In the genomic region with DNA sequence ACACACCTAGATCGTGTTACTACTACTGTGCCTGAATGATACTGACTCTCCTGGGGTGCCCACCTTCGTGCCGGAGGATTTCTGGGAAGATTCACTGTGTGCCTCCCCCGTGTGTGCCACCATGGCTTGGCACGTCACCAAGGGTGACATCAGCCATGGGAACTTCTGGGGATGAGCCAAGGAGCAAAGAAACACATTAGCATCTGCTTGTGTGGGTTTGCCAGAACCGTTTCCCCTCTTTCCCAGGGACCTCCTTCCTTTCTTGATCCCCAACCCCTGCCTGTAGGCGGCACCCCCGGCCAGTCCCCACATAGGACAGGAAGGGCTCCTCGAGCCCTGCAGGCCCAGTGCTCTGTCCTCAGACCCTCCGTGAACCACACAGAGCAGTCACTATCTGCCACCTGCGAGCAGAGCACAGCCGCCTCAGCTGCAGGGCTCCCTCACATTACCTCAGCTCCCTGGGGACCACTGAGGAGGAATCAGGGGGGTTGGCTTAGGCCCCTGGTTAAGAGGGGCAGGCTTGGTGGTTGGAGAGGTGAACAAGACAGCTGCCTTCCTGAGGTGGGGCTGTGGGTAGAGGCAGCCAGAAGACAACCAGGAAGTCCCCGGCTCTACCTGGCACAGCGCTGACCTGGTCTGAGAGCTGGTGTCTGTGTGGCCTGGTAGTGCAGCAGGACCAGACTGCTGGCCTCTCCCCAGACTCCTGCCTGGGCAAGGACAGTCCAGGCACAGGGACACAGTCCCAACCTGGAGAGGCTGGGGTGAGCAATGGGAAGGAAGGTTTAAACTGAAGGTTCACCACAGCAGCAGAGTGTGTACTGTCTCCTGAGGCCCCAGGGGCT, we compare ENCODE assay signal across 8 mouse cellular contexts. TPM values are rescaled to one million over a fixed set of nuclear protein-coding genes. Genes with fewer than 3 reads are reported as not detected.
DNase-seq lines count a peak whose midpoint lies in the region; TF ChIP-seq lines count a peak whose summit lies in the region.

No protein-coding gene starts in this region.

- peak; percentile 83 to 87 for DNase-seq in adrenal gland, adult (ENCODE audit: inconsistent age in 2 of 2, low spot score in 1 of 2)
- no peak for DNase-seq in adrenal gland, postnatal 4 days (ENCODE audit: low spot score in 2 of 2)
- DNase-seq in thymus, adult 2 months: no peak
- no peak for DNase-seq in thymus, adult 18-20 months
- DNase-seq in frontal cortex, postnatal 14 days (ENCODE audit: low spot score in 2 of 2): peak; percentile 66 to 73
- DNase-seq in lung, postnatal 10 days: peak; percentile 71
- peak; percentile 86 for DNase-seq in spleen, postnatal 36 days (ENCODE audit: low spot score in 2 of 2)
- DNase-seq in urinary bladder, adult 18-20 months (ENCODE audit: low spot score in 2 of 2): no peak

- no peak overlapping the region for H3K4me3 ChIP-seq in thymus, adult 2 months (ENCODE audit: control insufficient read depth, insufficient read depth, low read length)

- 22% methylated on average over 14 of the region's 14 CpGs for WGBS in thymus, adult 2 months

- TF ChIP-seq POLR2A in thymus, adult 2 months (IDR thresholded peaks at IDR 0.05; ENCODE audit: control insufficient read depth, extremely low read depth, insufficient read depth, low read length, poor library complexity): 0 out of 2 replicates have a peak, but pooled peaks have one; percentile 24

- H3K27ac ChIP-seq in thymus, adult 2 months (ENCODE audit: control insufficient read depth, insufficient read depth, low read length): peak overlapping the region; percentile 51; the same call in 1 of the 2 replicates

- no peaks in the 10 kb centered on the region for H3K27me3 ChIP-seq in thymus, adult 2 months (ENCODE audit: control insufficient read depth, insufficient read depth, low read length)

- TF ChIP-seq CTCF in thymus, adult 2 months (IDR thresholded peaks at IDR 0.05; ENCODE audit: borderline replicate concordance, control insufficient read depth, extremely low read depth, insufficient read depth, low read length, poor library complexity): no peak

- peaks cover 3% of the 10 kb centered on the region; the same call in 1 of the 2 replicates for H3K36me3 ChIP-seq in thymus, adult 2 months (ENCODE audit: control insufficient read depth, insufficient read depth, low read length)

- H3K4me1 ChIP-seq in thymus, adult 2 months (replicated peaks; ENCODE audit: control insufficient read depth, insufficient read depth, low read length): peaks cover 22% of the 10 kb centered on the region

RNA-seq across cellular contexts. Expression of a gene that starts 28.4 kb away (rescaled TPM):
- total RNA-seq in adrenal gland, postnatal 4 days (2021): 10 to 100 TPM; 16.7 to 17.3 TPM
- 13.9 and 14.0 TPM in 2 replicates for polyA plus RNA-seq in thymus, adult 2 months (2012; rRNA removed)

RNA-seq across cellular contexts. Expression of a gene that starts 33.7 kb away (rescaled TPM):
- 100 to 1,000 TPM in 1 of 2 experiments, 10 to 100 TPM in 1; 95.9 to 114 TPM for total RNA-seq in adrenal gland, postnatal 4 days (2021)
- polyA plus RNA-seq in thymus, adult 2 months (2012; rRNA removed): 428 and 476 TPM in 2 replicates

RNA-seq across cellular contexts. Expression of a gene that starts 55.4 kb away (rescaled TPM):
- total RNA-seq in adrenal gland, postnatal 4 days (2021): 10 to 100 TPM; 15.7 to 18.8 TPM
- 41.8 and 51.0 TPM in 2 replicates for polyA plus RNA-seq in thymus, adult 2 months (2012; rRNA removed)

Comparison
In these comparisons a context has a peak if more than half of its experiments do, and no peak if none do; other contexts are left out.
1. DNase-seq: peak in adrenal gland, adult (2 of 2), frontal cortex, postnatal 14 days (2 of 2), lung, postnatal 10 days (single experiment) and spleen, postnatal 36 days (2 of 2); none in adrenal gland, postnatal 4 days (0 of 2), thymus, adult 2 months (single experiment), thymus, adult 18-20 months (0 of 2) and urinary bladder, adult 18-20 months (0 of 2).